Mouse (Mus musculus) natural killer cell, adult 2 months (primary cell): Measurements from ENCODE around the gene Myo1c.

Experiments
- DNase-seq, 2 experiments: peaks; one replicate each; pipeline ENCODE4 v3.0.0; 2022; ENCODE audit warnings: low spot score in 2 of 2

Gene Myo1c

GRCm38 (mm10) chr11:75715556-75715955, 65.3 kb downstream of the Myo1c start:
- DNase-seq = no peak

DNA sequence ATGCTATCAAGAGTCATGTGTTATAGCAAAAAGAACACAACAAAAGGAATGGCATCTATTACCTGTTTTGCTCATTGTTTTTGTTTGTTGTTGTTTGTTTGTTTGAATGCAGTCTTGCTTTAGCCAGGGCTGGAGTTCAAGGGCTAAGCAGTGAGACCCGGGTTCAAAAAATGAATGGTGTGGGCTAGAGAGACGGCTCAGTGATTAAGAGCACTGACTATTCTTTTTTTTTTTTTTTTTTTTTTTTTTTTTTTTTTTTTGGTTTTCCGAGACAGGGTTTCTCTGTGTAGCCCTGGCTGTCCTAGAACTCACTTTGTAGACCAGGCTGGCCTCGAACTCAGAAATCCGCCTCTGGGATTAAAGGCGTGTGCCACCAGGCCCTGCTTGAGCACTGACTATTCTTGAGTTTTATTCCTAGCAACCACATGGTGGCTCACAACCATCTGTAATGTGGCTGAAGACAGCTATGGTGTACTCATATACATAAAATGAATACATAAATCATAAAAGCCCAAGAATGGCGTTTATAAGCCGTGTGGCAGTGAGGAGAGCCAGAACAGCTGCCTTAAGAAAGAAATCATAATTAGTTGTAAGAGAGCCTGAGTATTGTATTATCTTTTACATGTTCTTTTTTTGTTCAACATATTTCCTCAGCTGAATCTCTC, 66.5 kb downstream of the Myo1c start:
- no peak for DNase-seq

DNA sequence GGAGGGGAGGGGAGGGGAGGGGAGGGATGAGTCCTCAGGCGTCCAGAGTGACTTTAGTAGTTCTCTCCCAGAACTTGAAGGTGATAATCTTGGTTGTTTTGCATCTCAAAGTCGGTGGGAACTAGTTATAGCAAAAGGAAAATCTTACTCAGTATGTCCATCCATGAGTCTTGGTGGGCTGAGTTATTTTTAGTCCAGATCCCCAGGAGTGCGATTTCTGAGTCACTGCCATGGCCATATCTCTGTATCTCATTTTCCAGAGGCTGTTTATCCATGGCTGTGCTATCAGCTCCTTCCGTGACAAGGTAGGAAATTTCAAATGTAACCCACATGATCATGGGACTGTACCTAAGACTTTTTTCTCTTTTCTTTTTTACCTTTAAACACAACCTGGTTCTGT, 72.0 kb downstream of the Myo1c start:
- DNase-seq = no peak
